Mouse (Mus musculus) spleen, adult 18-20 months (tissue): ENCODE data around the gene Prg2.

ENCODE experiments used
- DNase-seq, 2 experiments: peaks; one replicate each; pipeline ENCODE4 v3.0.0; 2022; ENCODE audit warnings: mixed read lengths in 2 of 2

Gene Prg2

DNA sequence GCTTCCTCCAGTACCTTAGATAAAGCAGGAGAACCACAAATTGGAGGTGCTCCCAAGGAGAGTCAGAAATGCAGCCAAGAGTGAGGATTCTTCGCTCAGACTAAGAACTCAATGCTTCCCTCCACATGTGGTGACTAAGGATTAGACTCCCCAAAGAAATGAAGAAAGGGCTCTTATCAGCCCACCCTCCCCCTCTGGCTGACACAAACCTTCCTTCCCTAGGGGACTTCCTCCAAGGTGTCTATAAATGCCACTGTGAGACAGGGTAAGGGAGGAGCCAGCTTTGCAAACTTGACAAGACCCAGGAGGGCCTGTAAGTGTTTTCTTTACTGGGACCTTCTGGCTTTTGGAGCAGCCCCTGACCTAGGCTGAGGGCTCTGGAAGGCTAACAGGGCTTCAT lies at the start of gene Prg2:
Gene Prg2 (plus strand): TSS at position 274 of the 400 bp plus-strand sequence.
- no peak for DNase-seq

DNA sequence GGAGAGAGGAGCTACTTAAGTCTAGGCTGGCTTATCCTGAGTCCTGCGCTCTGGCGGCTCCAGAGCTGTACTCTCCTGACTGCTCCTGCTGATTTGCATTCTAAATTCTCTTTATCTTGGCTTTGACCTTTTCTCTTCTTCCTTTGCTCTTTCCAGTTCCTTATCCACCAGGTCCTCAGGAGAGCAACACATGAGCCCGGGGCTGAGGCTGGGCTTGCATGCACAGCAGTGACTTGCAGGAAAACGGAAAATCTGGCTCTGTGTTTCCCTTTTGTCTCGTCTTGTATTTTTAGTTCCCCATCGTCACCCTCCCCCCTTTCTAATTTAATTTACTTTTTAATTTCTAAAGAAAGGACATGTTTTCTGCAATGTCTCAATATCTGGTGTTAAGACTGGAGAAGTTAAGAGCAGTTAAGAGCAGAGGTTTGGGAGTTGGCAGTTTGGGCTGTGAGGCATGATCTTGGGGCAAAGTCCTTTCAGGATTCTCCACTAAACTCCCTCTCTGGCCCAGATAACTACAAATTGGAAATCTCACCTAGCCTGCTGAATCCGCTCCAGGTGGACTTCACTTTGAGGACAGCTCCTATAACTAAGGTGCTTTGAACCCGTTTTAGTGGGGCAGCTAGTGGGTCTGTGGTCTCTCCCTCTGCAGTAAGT lies 46.1 kb upstream of the Prg2 start:
- no peak for DNase-seq

DNA sequence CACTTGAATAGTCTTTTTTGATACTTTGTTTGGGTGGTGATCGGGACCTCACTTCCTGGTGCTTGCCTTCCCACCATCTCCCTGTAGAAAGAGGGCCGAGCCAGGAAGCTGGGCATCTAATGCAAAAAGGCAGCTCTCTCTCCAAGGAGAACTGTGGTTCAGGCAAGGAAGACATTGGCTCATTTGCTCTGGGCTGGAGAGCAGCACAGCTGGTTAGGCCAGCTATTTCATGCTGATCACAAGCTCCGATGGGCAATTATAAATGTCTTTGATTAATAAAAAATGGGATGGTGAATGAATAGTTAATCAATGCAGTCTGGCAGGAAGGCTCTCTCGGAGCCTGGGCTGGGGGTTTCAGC lies 45.6 kb upstream of the Prg2 start:
- no peak for DNase-seq

DNA sequence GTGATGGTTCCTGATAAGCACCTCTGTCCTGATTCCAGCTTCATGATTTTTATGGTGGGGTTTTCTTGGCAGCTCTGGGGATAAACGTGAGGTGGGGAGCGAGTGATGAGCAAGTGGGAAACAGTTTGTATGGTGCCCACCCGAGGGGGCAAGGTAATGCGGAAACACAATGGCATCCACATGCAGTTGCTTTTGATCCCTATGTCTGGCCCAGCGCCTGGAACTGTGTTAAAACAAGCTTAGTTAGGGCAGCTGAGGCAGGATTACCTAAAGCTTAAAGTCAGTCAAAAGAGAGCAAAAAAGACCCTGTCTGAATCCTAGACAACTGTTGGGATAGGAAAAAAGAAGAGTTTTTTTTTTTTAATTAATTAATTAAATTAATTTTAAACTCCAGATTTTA lies 45.2 kb upstream of the Prg2 start:
- no peak for DNase-seq

- DNase-seq = peak; percentile 38 to 46
These were observed 43.5 kb upstream of the Prg2 start, which contains the start of gene Slc43a3 for GRCm38 (mm10) chr2:84936474-84937429. TSS of gene Slc43a3 (plus strand) at chr2:84936579.

GRCm38 (mm10) chr2:84937491-84938150 lies 42.6 kb upstream of the Prg2 start:
- DNase-seq = no peak

DNA sequence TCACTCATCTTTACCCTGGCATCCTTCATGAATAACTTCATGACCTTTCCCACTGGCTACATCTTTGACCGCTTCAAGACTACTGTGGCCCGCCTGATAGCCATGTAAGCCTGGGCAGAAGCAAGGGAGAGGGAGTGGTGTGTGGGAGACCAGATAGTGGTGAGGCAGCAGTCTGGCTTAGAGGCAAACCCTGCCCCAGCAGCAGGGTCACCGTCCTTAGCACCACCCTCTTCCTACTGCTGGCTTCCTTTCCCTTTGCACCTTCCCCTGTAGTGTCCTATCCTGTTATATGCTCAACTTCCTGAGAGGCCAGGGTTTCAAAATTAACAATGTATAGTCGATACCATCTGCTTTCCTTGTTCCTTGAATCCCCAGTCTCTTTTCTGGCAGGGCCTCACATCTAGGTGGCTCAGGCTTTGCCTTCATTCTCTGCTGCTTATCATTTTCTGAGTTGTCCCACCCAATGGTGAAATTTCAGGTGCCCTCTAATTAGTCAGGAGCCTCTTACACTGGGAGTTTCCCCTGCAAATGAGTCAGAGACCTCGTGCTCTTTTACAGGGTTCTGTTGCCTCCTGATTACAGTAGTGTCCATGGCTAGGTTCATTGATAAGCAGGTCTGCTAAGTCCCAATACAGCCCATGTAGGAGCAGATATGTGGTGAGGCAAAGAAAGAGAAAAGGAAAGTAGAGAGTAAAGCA lies 41.9 kb upstream of the Prg2 start:
- DNase-seq = no peak

DNA sequence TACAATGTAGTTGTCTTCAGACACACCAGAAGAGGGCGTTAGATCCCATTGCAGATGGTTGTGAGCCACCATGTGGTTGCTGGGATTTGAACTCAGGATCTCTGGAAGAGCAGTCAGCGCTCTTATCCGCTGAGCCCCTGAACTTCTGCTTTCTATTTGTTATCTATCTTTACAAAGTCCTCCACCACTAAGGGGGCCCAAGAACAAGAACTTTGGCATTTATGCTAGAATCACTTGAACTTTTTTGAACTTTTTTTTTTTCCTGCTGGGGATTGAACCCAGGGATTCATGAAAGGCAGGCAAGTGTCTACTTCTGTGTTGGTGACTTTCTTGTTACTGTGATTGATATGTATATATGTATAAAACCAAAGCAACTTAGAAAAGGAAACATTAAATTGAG lies 41.0 kb upstream of the Prg2 start:
- no peak for DNase-seq

- no peak for DNase-seq
These were observed 40.5 kb upstream of the Prg2 start for GRCm38 (mm10) chr2:84939711-84940110.

DNA sequence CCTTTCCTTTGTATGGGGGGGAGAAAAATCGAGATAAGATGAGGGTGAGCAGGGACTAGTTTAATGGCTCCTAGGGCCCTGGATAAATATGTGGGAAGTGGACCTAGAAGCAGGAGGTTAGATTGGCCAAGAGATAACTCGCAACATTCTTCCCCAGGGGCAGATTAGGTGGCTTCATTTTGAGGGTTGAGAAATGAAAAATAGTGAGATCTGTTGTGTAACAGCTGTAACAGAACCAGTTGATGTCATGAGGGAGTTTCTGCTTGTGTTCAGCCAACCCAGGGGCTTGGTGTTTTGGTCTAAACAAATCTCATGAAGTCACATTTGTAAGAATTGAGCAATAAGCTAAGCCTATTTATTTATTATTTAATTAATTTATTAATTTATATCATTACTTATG lies 38.9 kb upstream of the Prg2 start:
- DNase-seq = no peak

- DNase-seq = no peak
These were observed 38.5 kb upstream of the Prg2 start for GRCm38 (mm10) chr2:84941795-84942194.

GRCm38 (mm10) chr2:84947154-84947771 lies 33.0 kb upstream of the Prg2 start:
- no peak for DNase-seq

- DNase-seq = no peak
These were observed 32.0 kb upstream of the Prg2 start for GRCm38 (mm10) chr2:84948252-84948651.

DNA sequence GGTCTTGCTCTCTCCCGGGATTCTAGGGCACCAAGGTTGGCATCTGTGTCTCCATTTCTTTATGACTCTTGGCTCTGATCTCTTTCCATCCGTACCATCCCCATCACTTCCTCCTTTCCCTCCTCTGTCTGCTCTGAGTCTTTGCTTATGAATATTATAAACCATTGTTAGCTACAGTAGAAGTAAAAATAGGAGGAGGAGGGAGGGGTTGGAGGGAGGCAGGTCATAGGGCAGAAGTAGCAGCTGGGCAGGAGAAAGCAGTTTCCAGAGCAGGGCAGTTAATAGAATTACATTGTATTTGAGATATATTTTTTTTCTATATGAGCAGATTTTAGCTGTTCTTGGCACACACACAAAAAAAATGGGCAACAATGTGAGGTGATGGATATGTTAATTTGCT lies 31.5 kb upstream of the Prg2 start:
- no peak for DNase-seq

DNA sequence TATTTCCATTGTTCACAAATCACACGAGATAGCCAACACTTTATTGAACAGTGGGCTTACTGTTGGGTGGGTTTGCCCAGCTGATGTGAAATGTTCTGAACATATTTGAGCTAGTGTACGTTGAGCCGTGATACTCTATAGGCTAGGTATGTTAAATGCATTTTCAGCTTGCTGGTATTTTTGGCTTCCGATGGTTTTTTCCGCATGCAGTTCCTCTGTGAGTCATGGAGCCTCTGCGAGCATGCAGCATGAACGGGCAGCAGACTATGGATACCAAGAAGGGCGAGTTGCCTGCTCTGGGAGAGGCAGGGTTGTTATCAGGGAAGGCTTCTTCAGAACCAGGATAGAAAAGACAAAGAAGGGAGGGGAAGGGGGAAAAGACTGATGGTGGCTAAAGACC lies 29.2 kb upstream of the Prg2 start:
- DNase-seq = no peak

- DNase-seq = no peak
These were observed 28.0 kb upstream of the Prg2 start for GRCm38 (mm10) chr2:84952251-84952650.

- DNase-seq = no peak
These were observed 27.6 kb upstream of the Prg2 start for GRCm38 (mm10) chr2:84952693-84953092.

- no peak for DNase-seq
These were observed 24.8 kb upstream of the Prg2 start for GRCm38 (mm10) chr2:84955435-84955834.

- DNase-seq = peak; percentile 67 to 80
These were observed 24.0 kb upstream of the Prg2 start for GRCm38 (mm10) chr2:84956274-84956673.

- DNase-seq = no peak
These were observed 21.5 kb upstream of the Prg2 start for GRCm38 (mm10) chr2:84958588-84959264.

DNA sequence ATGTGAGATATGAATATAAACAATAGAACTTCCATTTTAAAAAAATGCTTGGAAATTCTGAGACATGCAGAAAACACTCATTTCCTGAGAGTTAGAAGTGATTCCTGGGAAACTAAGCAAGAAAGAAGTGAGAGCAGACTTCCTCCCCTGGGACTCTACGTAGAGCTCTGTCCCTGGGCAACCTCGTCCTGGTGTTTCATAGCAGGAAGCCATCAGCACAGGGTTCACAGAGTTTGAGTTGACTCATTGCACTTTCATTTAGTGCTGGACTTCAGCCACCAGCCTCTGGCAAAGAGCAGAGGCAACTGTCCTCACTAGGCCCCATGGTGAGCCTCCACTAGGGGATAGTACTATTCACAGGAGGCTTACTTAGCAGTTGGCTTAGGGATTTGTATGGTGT lies 19.0 kb upstream of the Prg2 start:
- no peak for DNase-seq

DNA sequence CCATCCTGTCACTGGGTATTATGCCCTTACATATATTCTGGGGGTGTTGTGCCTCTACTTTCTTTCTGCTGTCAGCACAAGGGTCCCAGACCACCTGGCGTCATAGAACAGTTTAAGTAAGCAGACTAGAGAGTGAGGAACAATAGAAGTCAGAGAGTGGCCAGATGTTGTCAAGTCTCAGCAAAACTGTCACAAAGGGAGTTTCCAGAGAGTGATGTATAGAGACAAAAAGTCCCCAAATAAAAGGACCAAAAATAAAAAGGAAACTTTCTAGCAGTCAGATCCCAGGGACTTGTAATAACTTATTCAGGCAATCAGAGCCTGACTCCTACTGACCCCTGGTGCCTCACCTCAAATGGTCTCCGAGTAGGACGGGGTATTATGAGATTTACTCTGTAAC lies 18.4 kb upstream of the Prg2 start:
- no peak for DNase-seq
